Mouse (Mus musculus) midbrain, embryonic 11.5 days (tissue): ENCODE results near the gene Disp1. TPM values are rescaled to one million over a fixed set of nuclear protein-coding genes. Genes with fewer than 3 reads are reported as not detected.

Experiments used
- ATAC-seq: fragments of 200-750 bp; cut with Nextera tagmentation; 2 replicates; pipeline ENCODE4 v1.8.0; 2017; ENCODE audit warnings: moderate TSS enrichment, moderate library complexity; ENCODE audit not compliant: low FRiP score
- DNase-seq: peaks from one replicate; pipeline ENCODE4 v3.0.0; 2015; ENCODE audit warnings: low spot score; ENCODE audit errors: missing footprints
- H3K27ac ChIP-seq: fragments of 300-500 bp; sonication (generic); 2 replicates; pipeline ENCODE4 v1.5.1; 2014; ENCODE audit warnings: low read depth, low read length
- H3K27me3 ChIP-seq: fragments of 300-500 bp; sonication (generic); 2 replicates; pipeline ENCODE4 v1.6.1; 2014; ENCODE audit warnings: mild to moderate bottlenecking, low read length, moderate library complexity, mixed read lengths; ENCODE audit not compliant: control insufficient read depth, insufficient read depth
- H3K36me3 ChIP-seq: fragments of 300-500 bp; sonication (generic); 2 replicates; pipeline ENCODE4 v1.6.1; 2014; ENCODE audit warnings: mild to moderate bottlenecking, low read length, moderate library complexity, mixed read lengths; ENCODE audit not compliant: control insufficient read depth, insufficient read depth
- H3K4me1 ChIP-seq: fragments of 300-500 bp; sonication (generic); 2 replicates; pipeline ENCODE4 v1.6.1; 2014; ENCODE audit warnings: low read length; ENCODE audit not compliant: control insufficient read depth, insufficient read depth
- H3K4me2 ChIP-seq: fragments of 300-500 bp; sonication (generic); 2 replicates; pipeline ENCODE4 v1.6.1; 2014; ENCODE audit warnings: mild to moderate bottlenecking, moderate library complexity
- H3K4me3 ChIP-seq: fragments of 300-500 bp; sonication (generic); 2 replicates; pipeline ENCODE4 v1.5.1; 2014; ENCODE audit warnings: low read depth, low read length
- H3K9ac ChIP-seq: fragments of 300-500 bp; sonication (generic); 2 replicates; pipeline ENCODE4 v1.6.1; 2014; ENCODE audit warnings: low read length
- H3K9me3 ChIP-seq: fragments of 300-500 bp; sonication (generic); 2 replicates; pipeline ENCODE4 v1.6.1; 2016; ENCODE audit warnings: low read length; ENCODE audit not compliant: control insufficient read depth
- WGBS: fragments of 180-500 bp; shearing (Covaris S2); extraction: QIAGEN DNeasy Blood & Tissue Kit; methylation state at CpG from one replicate; pipeline ENCODE4 v1.1.7; 2014; 5-methylcytosine and 5-hydroxymethylcytosine counted together
- polyA plus RNA-seq: library from polyadenylated mRNA; unstranded; fragments of >200 nt; fragmentation: Nextera tagmentation; extraction: Ambion mirVana; gene quantifications from 2 replicates; pipeline ENCODE4 v1.2.1, GENCODE M21; 2014

The Disp1 gene
- polyA plus RNA-seq, 1 experiment from 2014 or later = 8.8 TPM

GRCm38 (mm10) chr1:183149571-183150105 is 71.7 kb downstream of the Disp1 start:
- no peaks in the 10 kb centered on the region for H3K27me3 ChIP-seq
- no peaks in the 10 kb centered on the region for H3K36me3 ChIP-seq
- H3K9ac ChIP-seq = peak overlapping the region; percentile 39; the same call in 1 of the 2 replicates
- ATAC-seq = no peak
- H3K27ac ChIP-seq = peak overlapping the region; percentile 44; the same call in 1 of the 2 replicates
- H3K9me3 ChIP-seq = no peaks in the 10 kb centered on the region
- peak; percentile 87 for DNase-seq
- H3K4me1 ChIP-seq = peaks cover 30% of the 10 kb centered on the region
- WGBS = 28% methylated on average over 5 of the region's 5 CpGs
- no peak overlapping the region for H3K4me3 ChIP-seq
- no peak overlapping the region for H3K4me2 ChIP-seq

GRCm38 (mm10) chr1:183147438-183147841 is 73.9 kb downstream of the Disp1 start:
- WGBS = 14% methylated on average over 5 of the region's 5 CpGs

GRCm38 (mm10) chr1:183146795-183147194 is 74.5 kb downstream of the Disp1 start:
- ATAC-seq (no peak), DNase-seq (peak; percentile 88)
- no peaks in the 10 kb centered on the region for H3K27me3 ChIP-seq
- no peaks in the 10 kb centered on the region for H3K36me3 ChIP-seq
- peaks cover 37% of the 10 kb centered on the region for H3K4me1 ChIP-seq
- no peak overlapping the region for H3K9ac ChIP-seq
- H3K27ac ChIP-seq = no peak overlapping the region
- H3K9me3 ChIP-seq = no peaks in the 10 kb centered on the region
- H3K4me2 ChIP-seq = peak overlapping the region; percentile 28; the same call in 1 of the 2 replicates
- WGBS = 19% methylated on average over 9 of the region's 9 CpGs
- H3K4me3 ChIP-seq = no peak overlapping the region

More at GRCm38 (mm10) chr1:183147438-183147841, 73.9 kb downstream of the Disp1 start:
- Histone ChIP-seq H3K4me2 (no peak overlapping the region), H3K27ac (no peak overlapping the region), H3K9me3 (no peaks in the 10 kb centered on the region), H3K4me3 (no peak overlapping the region), H3K4me1 (peaks cover 34% of the 10 kb centered on the region), H3K9ac (no peak overlapping the region), H3K36me3 (no peaks in the 10 kb centered on the region), H3K27me3 (no peaks in the 10 kb centered on the region)
- peak; percentile 91 for ATAC-seq
- peak; percentile 93 for DNase-seq

DNA sequence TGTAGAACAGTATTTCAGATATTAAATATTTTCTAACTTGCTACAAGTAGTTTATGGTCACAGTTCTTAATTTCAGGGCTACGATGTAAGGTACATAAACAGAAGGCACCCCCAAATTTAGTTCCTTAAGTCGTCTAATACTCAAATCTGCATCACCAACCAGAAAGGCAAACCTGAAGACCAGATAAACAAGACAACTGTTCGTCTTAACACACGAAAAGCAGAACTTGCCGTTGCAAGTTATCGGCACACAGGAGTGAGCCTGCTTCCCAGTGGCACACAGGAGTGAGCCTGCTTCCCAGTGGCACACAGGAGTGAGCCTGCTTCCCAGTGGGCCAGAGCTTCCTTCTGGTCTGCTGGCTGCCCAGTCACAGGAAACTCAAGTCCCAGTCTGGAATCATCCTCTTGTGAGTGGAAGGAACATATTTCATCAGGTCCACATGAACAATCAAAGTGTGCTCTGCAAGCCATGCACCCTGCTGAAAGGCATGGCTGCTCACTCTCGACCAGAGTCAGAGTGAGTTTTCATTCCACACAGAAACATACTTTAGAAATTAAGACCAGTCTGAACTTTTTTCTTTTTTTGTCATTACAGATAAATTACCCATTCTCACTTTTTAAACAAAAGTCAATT is 75.1 kb downstream of the Disp1 start:
- Histone ChIP-seq H3K27me3 (no peaks in the 10 kb centered on the region), H3K27ac (no peak overlapping the region), H3K9ac (no peak overlapping the region), H3K36me3 (no peaks in the 10 kb centered on the region), H3K9me3 (no peaks in the 10 kb centered on the region), H3K4me2 (no peak overlapping the region; the same call in 1 of the 2 replicates), H3K4me1 (peaks cover 39% of the 10 kb centered on the region), H3K4me3 (no peak overlapping the region)
- WGBS = 73% methylated on average over 7 of the region's 7 CpGs
- DNase-seq (peak; percentile 83), ATAC-seq (no peak)

GRCm38 (mm10) chr1:183144602-183145205 is 76.6 kb downstream of the Disp1 start:
- no peak overlapping the region for H3K9ac ChIP-seq
- ATAC-seq (no peak), DNase-seq (peak; percentile 84)
- H3K27me3 ChIP-seq = no peaks in the 10 kb centered on the region
- H3K4me1 ChIP-seq = peaks cover 33% of the 10 kb centered on the region
- no peak overlapping the region for H3K4me2 ChIP-seq
- no peak overlapping the region for H3K4me3 ChIP-seq
- H3K36me3 ChIP-seq = no peaks in the 10 kb centered on the region
- no peaks in the 10 kb centered on the region for H3K9me3 ChIP-seq
- 17% methylated on average over 4 of the region's 4 CpGs for WGBS
- H3K27ac ChIP-seq = no peak overlapping the region

- Histone ChIP-seq H3K4me1 (peaks cover 34% of the 10 kb centered on the region), H3K4me3 (no peak overlapping the region)
- peak; percentile 75 for DNase-seq
These were observed 78.1 kb downstream of the Disp1 start for GRCm38 (mm10) chr1:183143246-183143645.

GRCm38 (mm10) chr1:183142566-183142965 is 78.8 kb downstream of the Disp1 start:
- Histone ChIP-seq H3K9ac (no peak overlapping the region), H3K4me1 (peaks cover 37% of the 10 kb centered on the region), H3K9me3 (no peaks in the 10 kb centered on the region), H3K4me3 (no peak overlapping the region), H3K27ac (no peak overlapping the region), H3K27me3 (no peaks in the 10 kb centered on the region), H3K36me3 (no peaks in the 10 kb centered on the region), H3K4me2 (no peak overlapping the region)
- ATAC-seq (no peak), DNase-seq (peak; percentile 67)
- WGBS = 33% methylated on average over 5 of the region's 5 CpGs

More at GRCm38 (mm10) chr1:183143246-183143645, 78.1 kb downstream of the Disp1 start:
- Histone ChIP-seq H3K27me3 (no peaks in the 10 kb centered on the region), H3K4me2 (no peak overlapping the region), H3K9me3 (no peaks in the 10 kb centered on the region), H3K36me3 (no peaks in the 10 kb centered on the region), H3K27ac (no peak overlapping the region), H3K9ac (no peak overlapping the region)
- ATAC-seq = no peak
- WGBS = 85% methylated on average over 7 of the region's 7 CpGs

DNA sequence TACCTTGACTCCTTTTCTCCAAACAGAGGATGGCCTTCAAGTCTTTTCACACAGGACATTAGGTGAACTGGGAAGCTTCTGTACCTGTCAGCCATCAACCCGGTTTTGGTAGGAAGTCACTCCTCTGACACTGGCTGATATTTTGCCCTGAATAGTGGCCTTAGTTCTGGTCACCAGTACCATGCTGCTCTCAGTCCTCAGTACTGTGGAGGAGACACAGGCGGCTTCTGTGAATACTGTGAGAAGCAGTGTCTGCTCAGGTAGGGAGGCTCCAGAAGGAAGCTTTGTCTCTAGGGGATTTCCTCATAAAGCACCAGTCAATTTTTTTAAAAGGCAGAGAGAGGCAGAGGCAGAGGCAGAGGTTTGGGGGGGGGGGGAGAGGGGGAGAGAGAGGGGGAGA is 80.0 kb downstream of the Disp1 start:
- peak; percentile 51 for ATAC-seq

More for the DNA sequence above, 80.0 kb downstream of the Disp1 start:
- Histone ChIP-seq H3K9me3 (no peaks in the 10 kb centered on the region), H3K9ac (no peak overlapping the region), H3K4me3 (no peak overlapping the region), H3K36me3 (no peaks in the 10 kb centered on the region), H3K4me1 (peaks cover 35% of the 10 kb centered on the region), H3K27me3 (no peaks in the 10 kb centered on the region), H3K4me2 (no peak overlapping the region), H3K27ac (no peak overlapping the region)
- 44% methylated on average over 2 of the region's 2 CpGs for WGBS
- DNase-seq = peak; percentile 74
